Mouse (Mus musculus): ENCODE measurements at regions not wholly inside any gene's neighbourhood (a gene's known extent, or its start where the extent isn't known, plus 50 kb on each side); places are given as distances from the start of the nearest gene placed in this dataset.

- TF ChIP-seq CTCF (IDR thresholded peaks at IDR 0.05; ENCODE audit: control insufficient read depth, insufficient read depth, low read length) (no peak), POLR2A (IDR thresholded peaks at IDR 0.05; ENCODE audit: borderline replicate concordance, control insufficient read depth, low read depth, low read length) (no peak)
Observed at GRCm38 (mm10) chr15:6207239-6207638, 92.3 kb upstream of the Dab2 start.

Measured in bone marrow, adult 2 months (tissue).